Mouse (Mus musculus): ENCODE measurements around the gene Mlxipl. TPM values are rescaled to one million over a fixed set of nuclear protein-coding genes. Genes with fewer than 3 reads are reported as not detected.

The Mlxipl gene
- total RNA-seq (2023): not detected

DNA sequence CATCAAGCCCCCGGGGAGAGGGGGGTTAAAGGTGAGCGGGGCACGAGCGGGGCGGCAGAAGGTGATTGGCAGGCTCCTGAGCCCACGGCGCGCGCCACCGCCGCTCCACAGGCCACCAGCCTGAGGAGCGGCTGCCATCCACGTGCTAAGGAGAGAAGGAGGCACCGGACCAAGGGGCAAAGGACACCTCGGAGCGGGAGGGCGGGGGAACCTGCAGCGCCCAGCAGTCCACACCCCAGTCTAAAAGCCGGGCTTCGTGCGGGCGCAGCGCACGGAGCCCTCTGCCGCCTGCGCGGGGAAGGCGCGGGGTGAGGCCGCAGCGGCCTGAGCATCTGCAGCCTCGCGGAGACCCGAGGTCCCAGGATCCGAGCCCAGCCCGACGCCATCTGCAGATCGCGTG, at the start of gene Mlxipl:
Mlxipl (plus strand) TSS at position 238 of the 400 bp plus-strand sequence.

GRCm38 (mm10) chr5:135063629-135064381, 25.9 kb upstream of the Mlxipl start, which contains the start of gene Dnajc30:
Gene Dnajc30, plus strand, starts transcription at chr5:135064202.

GRCm38 (mm10) chr5:135064909-135065446, 24.7 kb upstream of the Mlxipl start, which contains the start of gene Bud23:
Gene Bud23, minus strand, starts transcription at chr5:135064959.

DNA sequence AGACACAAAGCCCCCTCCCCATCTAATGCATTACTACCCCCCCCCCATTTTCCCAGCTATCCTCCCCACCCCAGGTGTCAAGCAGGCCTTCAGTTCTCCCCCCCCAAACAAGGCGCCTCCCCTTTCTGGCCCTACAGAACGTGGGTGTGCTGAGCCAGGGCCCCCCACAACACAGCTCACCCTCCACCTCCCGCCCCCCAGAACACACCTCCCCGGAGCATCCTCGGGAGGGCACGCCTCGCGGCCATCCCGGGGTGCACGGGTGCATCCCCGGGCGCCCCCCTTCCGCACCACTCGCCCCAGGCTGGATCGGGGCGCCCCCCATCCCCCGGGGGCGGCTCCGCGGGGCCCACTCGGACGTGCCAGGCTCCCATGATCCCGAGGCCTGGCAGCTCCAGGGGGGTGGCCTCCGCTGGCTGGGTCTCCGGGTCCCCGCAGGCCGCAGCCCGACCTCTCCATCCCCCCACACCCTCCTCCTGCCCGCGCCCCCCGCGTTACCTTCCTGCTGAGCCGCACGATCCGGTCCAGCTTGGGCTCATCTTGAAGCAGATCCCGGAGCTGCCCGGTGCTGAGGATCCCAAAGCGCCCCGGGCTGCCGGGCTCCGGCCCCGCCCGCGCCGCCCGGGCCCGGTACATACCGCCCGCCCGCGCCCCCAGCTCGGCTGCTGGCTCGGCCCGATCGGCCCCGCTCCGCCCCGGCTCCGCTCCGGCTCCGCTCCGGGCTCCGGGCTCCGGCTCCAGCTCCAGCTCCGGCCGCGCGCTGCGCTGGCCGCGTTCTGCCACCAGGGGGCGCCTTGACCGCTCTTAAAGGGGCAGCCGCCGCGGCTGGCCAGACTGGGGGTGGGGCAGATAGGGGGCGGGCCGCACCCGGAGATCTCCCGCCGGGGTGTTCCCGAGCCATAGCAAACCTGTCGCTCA, 11.9 kb upstream of the Mlxipl start, which contains the start of gene Vps37d:
Vps37d (minus strand) TSS at position 703 of the 918 bp plus-strand sequence.

GRCm38 (mm10) chr5:135149053-135149819, 59.5 kb downstream of the Mlxipl start, which contains the start of gene Tbl2:
Gene Tbl2, plus strand, starts transcription at chr5:135149657.

DNA sequence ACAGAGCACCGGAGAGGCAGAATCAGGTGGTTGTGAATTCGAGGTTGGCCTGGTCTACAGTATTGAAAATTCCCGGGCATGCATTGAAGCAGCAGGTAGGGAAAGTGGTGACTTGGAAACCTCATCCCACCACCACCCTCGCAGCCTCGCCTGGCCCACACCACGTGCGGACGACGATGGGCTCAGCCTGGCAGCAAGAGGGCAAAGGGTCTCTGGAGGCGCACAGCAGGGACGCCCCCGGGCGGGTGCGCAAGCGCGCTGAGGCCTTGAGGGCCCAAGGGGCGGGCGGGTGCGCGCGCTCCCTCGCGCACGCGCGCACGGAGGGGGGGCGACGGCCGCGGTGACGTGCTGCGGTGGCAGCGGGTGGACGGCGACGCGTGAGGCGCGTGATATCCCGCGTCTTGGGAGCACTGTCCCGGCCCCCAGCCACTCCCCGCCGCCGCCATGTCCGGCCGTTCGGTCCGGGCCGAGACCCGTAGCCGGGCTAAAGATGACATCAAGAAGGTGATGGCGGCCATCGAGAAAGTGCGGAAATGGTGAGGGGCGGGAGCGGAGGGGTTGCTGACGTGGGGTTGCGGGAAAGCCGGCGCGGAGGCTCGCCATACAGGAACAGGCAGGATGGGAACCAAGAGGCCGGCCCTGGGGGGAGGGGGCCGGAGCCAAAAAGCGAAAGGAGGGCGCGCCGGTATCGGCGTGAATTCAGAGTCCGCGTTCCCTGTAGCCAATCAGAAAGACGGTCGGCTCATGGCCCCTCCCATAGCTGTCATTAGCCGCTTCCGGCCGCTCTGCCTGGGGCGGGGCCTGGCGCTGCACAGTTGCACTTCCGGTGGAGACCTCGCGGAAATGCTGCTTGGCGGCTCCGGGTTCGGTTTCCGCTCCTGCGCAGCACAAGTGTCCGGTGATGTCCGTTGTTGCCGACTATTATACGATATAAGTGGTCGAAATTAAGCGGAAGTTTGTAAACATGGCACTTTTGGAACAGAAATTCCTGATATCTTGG, 78.7 kb downstream of the Mlxipl start, which contains the start of gene Bcl7b:
Bcl7b (plus strand) TSS at position 221 of the 1,000 bp plus-strand sequence.

DNA sequence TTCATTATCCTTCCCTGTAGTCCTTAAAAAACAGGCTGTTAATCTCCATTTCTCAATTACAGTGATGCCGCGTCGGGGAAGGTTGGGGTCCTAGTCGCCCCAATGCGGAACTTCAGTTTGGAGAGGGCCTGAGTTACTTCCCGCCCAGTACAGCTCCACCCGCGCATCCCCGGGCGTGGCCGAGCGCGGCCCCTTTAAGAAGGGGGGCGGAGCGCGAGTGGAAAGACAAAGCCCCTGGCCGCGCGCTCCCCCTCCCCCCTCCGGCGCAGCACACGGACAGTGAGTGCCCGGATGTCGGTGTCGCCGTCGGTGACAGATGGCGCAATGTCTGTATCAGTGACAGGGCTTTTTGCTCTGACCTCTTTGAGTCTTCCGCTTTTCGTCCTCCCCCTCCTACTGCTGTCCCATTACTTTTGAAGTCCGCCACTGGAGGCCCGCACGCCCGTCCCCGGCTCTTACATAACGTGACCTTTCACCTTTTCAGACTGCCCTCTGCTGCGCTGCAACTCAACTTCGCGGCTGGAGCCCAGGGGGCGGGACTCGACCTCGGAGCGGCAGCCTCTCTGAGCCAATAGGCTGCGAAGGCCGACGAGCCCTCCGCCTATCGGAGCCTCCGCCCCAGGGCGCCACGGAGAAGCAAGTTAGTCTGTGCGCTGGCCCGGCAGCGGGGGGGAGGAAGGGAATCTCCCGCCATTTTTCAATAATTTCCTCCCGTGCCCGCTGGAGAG, 97.1 kb downstream of the Mlxipl start, which contains the start of gene Baz1b:
Baz1b (plus strand) TSS at position 644 of the 728 bp plus-strand sequence.

Other genes starting within 250 kb of the Mlxipl start
- gene Tmem270, start 183.2 kb upstream of the Mlxipl start, total RNA-seq (2023): not detected
- not detected for gene Cldn13, start 174.4 kb upstream of the Mlxipl start, total RNA-seq (2023)
- gene Mettl27, start 157.5 kb upstream of the Mlxipl start, total RNA-seq (2023): 1 to 10 TPM; 1.4 to 2.5 TPM
- gene Cldn4, start 143.0 kb upstream of the Mlxipl start, total RNA-seq (2023): not detected
- not detected for gene Cldn3, start 103.7 kb upstream of the Mlxipl start, total RNA-seq (2023)
- gene Abhd11, start 80.7 kb upstream of the Mlxipl start, total RNA-seq (2023): 10 to 100 TPM; 35.0 to 41.7 TPM
- 1 to 10 TPM; 2.7 to 4.2 TPM for gene Stx1a, start 66.4 kb upstream of the Mlxipl start, total RNA-seq (2023)
- 10 to 100 TPM; 20.1 to 21.2 TPM for gene Dnajc30, start 25.7 kb upstream of the Mlxipl start, total RNA-seq (2023)
- 100 to 1,000 TPM; 105 to 132 TPM for gene Bud23, start 24.9 kb upstream of the Mlxipl start, total RNA-seq (2023)
- gene Vps37d, start 11.6 kb upstream of the Mlxipl start, total RNA-seq (2023): under 1 TPM in 1 of 2 experiments, not detected in 1; 0.44 TPM
- 10 to 100 TPM; 14.6 to 21.7 TPM for gene Tbl2, start 59.8 kb downstream of the Mlxipl start, total RNA-seq (2023)
- 10 to 100 TPM; 65.6 to 69.8 TPM for gene Bcl7b, start 78.4 kb downstream of the Mlxipl start, total RNA-seq (2023)
- 100 to 1,000 TPM; 120 TPM for gene Baz1b, start 97.4 kb downstream of the Mlxipl start, total RNA-seq (2023)
- gene Fzd9, start 161.3 kb downstream of the Mlxipl start, total RNA-seq (2023): under 1 TPM in 1 of 2 experiments, not detected in 1; 0.46 TPM

Measured in B cell, adult 67 days (primary cell).